Mouse (Mus musculus) mature B cell (primary cell): Measurements from ENCODE around the gene Akap2.

Source experiments
- in situ Hi-C: fragments of 300-500 bp; cut with MboI; formaldehyde crosslinking; loops from 2 replicates; pipeline ENCODE4 v1.14.3; 2019

Gene Akap2

DNA sequence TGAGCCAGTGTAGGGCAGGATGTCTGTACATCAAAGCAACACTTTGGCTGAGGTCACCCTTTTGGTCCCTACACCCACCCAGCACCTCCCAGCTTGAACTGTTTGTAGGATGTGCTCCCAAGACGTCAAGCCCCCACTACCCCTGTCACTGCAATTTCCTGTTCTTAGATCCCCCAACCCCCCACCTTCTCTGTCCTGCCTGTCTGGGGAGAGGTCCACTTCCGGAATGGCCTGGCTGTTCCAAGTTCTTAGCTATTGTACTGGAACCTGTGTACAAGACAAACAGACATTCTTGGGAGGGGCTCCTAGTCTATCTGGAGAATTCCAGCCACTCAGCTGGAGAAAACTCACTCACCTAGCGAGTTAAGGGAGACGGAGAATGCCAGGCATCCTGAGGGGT is 116.7 kb downstream of the Akap2 start:
- in situ Hi-C loops: no loop called here

DNA sequence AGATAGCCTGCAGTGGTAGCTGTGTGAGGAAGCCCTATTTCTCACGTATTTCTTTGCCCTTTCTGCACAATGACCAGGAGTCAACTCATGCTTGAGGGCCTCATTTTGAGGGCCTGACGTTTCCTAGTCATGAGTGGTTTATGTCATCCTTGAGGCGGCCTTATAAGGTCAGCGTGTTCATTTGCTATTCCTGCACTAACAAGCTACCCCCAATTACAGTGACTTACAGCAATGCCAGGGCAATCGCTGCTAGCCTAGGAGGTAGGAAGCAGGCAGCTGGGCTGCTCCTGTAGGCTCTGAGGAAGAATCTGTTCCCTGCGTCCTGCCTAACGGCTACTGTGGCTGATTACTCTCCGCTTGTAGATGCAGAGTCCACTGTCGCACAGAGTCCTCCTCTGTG is 119.6 kb downstream of the Akap2 start:
- in situ Hi-C loops: no loop called here

- in situ Hi-C loops: no loop called here
Observed at GRCm38 (mm10) chr4:57839343-57839742, 121.9 kb downstream of the Akap2 start.

DNA sequence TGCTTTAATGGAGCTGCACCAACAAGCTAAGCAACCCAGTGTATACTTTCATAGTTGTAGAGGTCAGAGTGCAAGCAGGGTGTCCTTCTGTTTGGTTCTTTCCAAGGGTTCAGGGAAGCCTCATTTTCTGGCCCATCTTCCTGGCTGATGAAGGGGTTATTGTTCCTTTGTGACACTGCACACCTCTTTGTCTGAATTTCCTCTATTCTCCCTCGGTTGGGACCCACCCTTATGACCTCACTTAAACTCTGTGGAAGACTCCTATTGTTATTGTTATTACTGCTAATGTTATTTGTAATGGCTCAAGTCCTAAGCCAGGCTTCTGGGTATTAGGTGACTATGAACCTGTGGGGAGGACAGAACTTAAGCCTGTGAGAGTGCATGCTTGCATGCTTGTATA is 124.5 kb downstream of the Akap2 start:
- in situ Hi-C loops: no loop called here

GRCm38 (mm10) chr4:57842472-57843305 is 125.2 kb downstream of the Akap2 start:
- in situ Hi-C loops: no loop called here

DNA sequence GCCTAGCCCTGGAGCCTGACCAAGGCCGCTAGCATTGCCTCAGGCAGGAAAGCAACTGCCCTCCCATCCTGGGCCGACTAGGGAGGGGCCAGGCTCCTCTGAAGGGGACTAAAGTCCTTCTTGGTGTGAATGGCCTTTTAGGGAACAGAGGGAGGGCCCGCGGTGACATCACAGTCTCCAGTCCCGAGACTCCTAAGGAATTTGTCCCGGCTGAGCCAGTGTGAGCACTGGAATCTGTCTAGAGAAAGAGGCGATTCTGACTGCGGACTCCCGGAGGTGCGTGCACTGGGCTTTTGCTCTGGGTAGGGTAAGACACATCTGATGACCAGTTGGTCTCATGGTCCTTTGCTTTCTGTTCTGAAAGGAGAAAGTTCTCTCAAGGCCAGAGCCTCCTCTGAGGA is 127.6 kb downstream of the Akap2 start:
- in situ Hi-C loops: no loop called here

GRCm38 (mm10) chr4:57845541-57846210 is 128.2 kb downstream of the Akap2 start:
- in situ Hi-C loops: no loop called here

- in situ Hi-C loops: no loop called here
Observed at GRCm38 (mm10) chr4:57846381-57846990, 129.0 kb downstream of the Akap2 start.

- in situ Hi-C loops: no loop called here
Observed at GRCm38 (mm10) chr4:57846991-57847422, 129.6 kb downstream of the Akap2 start.

- in situ Hi-C loops: no loop called here
Observed at GRCm38 (mm10) chr4:57847676-57848075, 130.2 kb downstream of the Akap2 start.

DNA sequence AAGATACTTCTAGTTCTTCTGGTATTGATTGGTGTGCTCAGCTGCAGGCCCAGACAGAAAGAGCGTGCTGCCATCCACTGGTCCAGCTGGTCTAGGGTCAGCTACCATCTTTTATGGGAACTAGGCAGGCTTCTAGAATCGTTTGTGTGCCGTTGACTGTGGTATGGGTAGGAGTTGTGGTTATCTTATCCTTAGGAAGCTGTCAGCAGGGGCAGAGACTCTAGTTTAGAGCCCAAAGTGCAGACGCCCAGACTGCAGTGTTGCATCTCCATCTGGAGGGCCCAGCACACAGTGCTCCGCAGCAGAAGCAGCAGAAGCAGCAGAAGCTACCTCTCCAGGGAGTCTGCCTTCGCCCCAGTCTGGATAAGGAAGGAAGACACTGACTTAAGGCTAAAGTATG is 132.0 kb downstream of the Akap2 start:
- in situ Hi-C loops: no loop called here

- in situ Hi-C loops: no loop called here
Observed at GRCm38 (mm10) chr4:57851731-57852130, 134.3 kb downstream of the Akap2 start.

DNA sequence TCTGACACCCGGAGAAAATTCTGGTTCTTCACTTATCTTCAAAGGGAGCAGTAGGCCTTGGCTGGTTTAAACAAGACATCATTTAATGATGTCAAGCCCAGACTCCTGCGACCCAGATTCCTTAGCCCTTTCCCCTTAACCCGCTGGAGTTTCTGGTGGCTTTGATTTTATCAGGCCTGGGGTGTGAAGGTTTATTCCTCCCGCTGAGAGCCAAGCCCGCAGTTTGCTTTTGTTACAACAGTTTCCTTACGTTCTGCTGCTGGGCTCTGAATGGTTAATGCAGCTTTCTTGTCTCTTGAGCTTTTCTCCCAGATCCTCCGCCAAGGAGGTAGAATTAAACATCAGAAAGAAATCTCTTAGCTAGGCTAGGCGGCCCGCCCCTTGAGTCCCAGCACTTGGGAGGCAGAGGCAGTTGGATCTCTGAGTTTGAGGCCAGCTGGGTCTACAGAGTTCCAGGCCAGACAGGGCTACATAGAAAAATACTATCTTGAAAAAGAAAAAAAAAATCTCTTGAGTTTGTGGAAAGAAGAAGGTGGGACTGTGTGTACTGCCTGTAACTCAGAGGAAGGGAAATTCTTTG is 135.1 kb downstream of the Akap2 start:
- in situ Hi-C loops: no loop called here

DNA sequence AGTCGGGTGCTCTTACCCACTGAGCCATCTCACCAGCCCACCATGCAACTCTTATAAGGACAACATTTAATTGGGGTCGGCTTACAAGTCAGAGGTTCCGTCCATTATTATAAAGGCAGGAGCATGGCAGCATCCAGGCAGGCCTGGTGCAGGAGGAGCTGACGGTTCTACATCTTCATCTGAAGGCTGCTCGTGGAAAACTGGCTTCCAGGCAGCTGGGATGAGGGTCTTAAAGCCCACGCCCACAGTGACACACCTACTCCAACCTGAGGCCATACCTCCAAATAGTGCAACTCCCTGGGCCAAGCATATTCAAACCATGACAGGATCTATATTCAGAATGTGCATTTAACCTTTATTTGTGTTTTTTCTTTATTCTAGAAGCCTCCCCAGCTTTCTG is 136.7 kb downstream of the Akap2 start:
- in situ Hi-C loops: no loop called here

DNA sequence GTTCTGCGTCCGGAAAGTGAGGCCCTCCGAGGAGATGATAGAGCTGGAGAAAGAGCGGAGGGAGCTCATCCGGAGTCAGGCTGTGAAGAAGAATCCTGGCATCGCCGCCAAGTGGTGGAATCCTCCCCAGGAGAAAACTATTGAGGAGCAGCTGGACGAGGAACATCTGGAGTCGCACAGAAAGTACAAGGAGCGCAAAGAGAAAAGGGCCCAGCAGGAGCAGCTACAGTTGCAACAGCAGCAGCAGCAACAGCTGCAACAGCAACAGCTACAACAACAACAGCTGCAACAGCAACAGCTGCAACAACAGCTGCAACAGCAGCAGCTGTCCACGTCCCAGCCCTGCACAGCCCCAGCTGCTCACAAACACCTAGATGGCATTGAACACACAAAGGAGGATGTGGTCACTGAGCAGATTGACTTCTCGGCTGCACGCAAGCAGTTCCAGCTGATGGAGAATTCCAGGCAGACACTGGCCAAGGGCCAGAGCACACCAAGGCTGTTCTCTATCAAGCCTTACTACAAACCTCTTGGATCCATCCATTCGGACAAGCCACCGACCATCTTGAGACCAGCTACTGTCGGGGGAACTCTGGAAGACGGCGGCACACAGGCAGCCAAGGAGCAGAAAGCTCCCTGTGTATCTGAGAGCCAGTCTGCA is 138.0 kb downstream of the Akap2 start:
- in situ Hi-C loops: no loop called here

- in situ Hi-C loops: no loop called here
Observed at GRCm38 (mm10) chr4:57856673-57857072, 139.2 kb downstream of the Akap2 start.

GRCm38 (mm10) chr4:57860204-57860611 is 142.8 kb downstream of the Akap2 start:
- in situ Hi-C loops: no loop called here

- in situ Hi-C loops: no loop called here
Observed at GRCm38 (mm10) chr4:57861166-57861565, 143.7 kb downstream of the Akap2 start.

GRCm38 (mm10) chr4:57861856-57862255 is 144.4 kb downstream of the Akap2 start:
- in situ Hi-C loops: no loop called here

DNA sequence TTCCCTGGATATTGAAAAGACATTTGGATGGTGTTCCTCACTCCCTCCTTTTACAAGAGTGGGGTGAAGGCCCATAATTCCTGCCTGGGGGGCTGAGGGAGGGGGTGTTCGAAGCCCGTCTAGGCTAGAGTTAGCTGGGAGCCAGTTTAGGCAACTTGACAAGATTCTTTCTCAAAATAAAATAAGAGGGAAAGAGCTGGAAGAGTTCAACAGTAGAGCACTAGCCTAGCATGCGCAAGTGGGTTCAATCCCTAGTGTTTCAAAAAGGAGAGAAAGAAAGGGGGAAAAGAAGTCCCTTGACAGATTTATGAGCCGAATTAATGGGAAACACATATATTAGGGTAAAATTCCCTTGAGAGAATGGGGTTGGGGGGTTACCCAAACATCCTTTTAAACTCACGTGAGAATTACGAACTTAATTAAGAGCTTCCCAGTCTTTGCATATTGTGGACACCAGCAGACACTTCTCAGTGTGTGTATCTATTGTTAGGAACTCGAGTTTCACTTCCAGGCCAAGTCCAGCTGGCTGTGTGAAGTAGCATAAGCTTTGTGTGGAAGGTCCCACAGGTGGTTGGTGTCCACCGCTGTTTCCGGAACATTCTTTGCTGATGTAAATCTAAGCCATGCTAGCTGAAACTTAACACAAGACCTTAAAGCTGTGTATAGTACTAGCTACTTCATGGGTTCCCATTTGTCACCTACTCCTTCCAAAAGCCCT is 145.0 kb downstream of the Akap2 start:
- in situ Hi-C loops: no loop called here

DNA sequence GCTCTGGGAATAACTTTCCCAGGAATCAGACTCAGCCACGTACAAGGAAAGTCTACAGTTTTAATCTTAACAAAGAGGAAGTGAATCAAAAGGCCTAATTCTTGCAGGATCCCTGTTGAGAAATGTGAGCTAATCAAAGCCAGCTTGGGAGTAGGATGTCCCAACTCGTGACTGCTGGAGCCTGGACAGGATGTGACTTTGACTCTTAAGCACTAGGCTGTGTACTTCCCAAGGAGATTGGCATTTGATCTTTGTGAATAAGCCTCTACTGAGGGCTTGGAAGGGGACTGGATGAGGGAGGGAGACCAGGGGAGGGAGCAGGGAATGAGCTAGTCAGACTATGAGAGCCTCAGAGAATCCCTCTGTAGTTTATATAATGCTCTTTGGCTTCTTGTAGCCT is 148.6 kb downstream of the Akap2 start:
- in situ Hi-C loops: no loop called here
